Mouse (Mus musculus) skeletal muscle tissue, adult 2 months (tissue): Measurements from ENCODE around the gene Gnat1.
A peak's percentile ranks its signal among the peaks of the same experiment; 100 is the strongest.

Experiments used
- DNase-seq: peaks from one replicate; pipeline ENCODE4 v3.0.0-alpha.2; 2012; ENCODE audit warnings: low read depth, low spot score

Gene Gnat1

GRCm38 (mm10) chr9:107645577-107645976 is 33.9 kb downstream of the Gnat1 start:
- no peak for DNase-seq

GRCm38 (mm10) chr9:107645153-107645510 is 34.4 kb downstream of the Gnat1 start:
- DNase-seq = no peak

GRCm38 (mm10) chr9:107644495-107645152 is 34.9 kb downstream of the Gnat1 start:
- DNase-seq = peak; percentile 87

GRCm38 (mm10) chr9:107643544-107644214 is 35.8 kb downstream of the Gnat1 start:
- no peak for DNase-seq

GRCm38 (mm10) chr9:107641666-107642065 is 37.8 kb downstream of the Gnat1 start:
- DNase-seq = no peak

- DNase-seq = no peak
Measured at GRCm38 (mm10) chr9:107640257-107640772, 39.2 kb downstream of the Gnat1 start.

GRCm38 (mm10) chr9:107637070-107637469 is 42.4 kb downstream of the Gnat1 start:
- DNase-seq = no peak

GRCm38 (mm10) chr9:107635279-107636028 is 44.1 kb downstream of the Gnat1 start, which contains the start of gene Gnai2:
Gene Gnai2 (minus strand): TSS chr9:107635367.
- peak; percentile 97 for DNase-seq

- no peak for DNase-seq
Measured at GRCm38 (mm10) chr9:107634406-107635278, 44.9 kb downstream of the Gnat1 start.

- no peak for DNase-seq
Measured at GRCm38 (mm10) chr9:107633661-107634405, 45.7 kb downstream of the Gnat1 start.

GRCm38 (mm10) chr9:107633091-107633660 is 46.3 kb downstream of the Gnat1 start:
- peak; percentile 72 for DNase-seq

GRCm38 (mm10) chr9:107632478-107632877 is 47.0 kb downstream of the Gnat1 start:
- DNase-seq = no peak

GRCm38 (mm10) chr9:107631861-107632260 is 47.7 kb downstream of the Gnat1 start:
- DNase-seq = no peak

GRCm38 (mm10) chr9:107631311-107631826 is 48.1 kb downstream of the Gnat1 start:
- DNase-seq = no peak

GRCm38 (mm10) chr9:107630576-107630975 is 48.9 kb downstream of the Gnat1 start:
- DNase-seq = no peak

GRCm38 (mm10) chr9:107629901-107630425 is 49.5 kb downstream of the Gnat1 start:
- no peak for DNase-seq

- DNase-seq = no peak
Measured at GRCm38 (mm10) chr9:107629411-107629730, 50.1 kb downstream of the Gnat1 start.

- DNase-seq = no peak
Measured at GRCm38 (mm10) chr9:107628721-107629410, 50.6 kb downstream of the Gnat1 start.
